Mouse (Mus musculus) hindbrain, embryonic 13.5 days (tissue): ENCODE data around the gene Cfap126. TPM values are rescaled to one million over a fixed set of nuclear protein-coding genes. Genes with fewer than 3 reads are reported as not detected.

Experiments used
- ATAC-seq: fragments of 200-750 bp; cut with Nextera tagmentation; 2 replicates; pipeline ENCODE4 v1.8.0; 2017; ENCODE audit warnings: moderate TSS enrichment; ENCODE audit not compliant: low FRiP score
- H3K27ac ChIP-seq: fragments of 300-500 bp; sonication (generic); 2 replicates; pipeline ENCODE4 v1.5.1; 2015; ENCODE audit warnings: inconsistent platforms, mild to moderate bottlenecking, moderate library complexity
- H3K27me3 ChIP-seq: fragments of 300-500 bp; sonication (generic); 2 replicates; pipeline ENCODE4 v1.6.1; 2015; ENCODE audit warnings: mild to moderate bottlenecking, inconsistent platforms
- H3K36me3 ChIP-seq: fragments of 300-500 bp; sonication (generic); 2 replicates; pipeline ENCODE4 v1.6.1; 2015; ENCODE audit warnings: mild to moderate bottlenecking, inconsistent platforms
- H3K4me1 ChIP-seq: fragments of 300-500 bp; sonication (generic); replicated peaks from 2 replicates; pipeline ENCODE4 v1.6.1; 2015; ENCODE audit warnings: inconsistent platforms
- H3K4me2 ChIP-seq: fragments of 300-500 bp; sonication (generic); 2 replicates; pipeline ENCODE4 v1.6.1; 2015; ENCODE audit warnings: inconsistent platforms, mild to moderate bottlenecking, moderate library complexity
- H3K4me3 ChIP-seq: fragments of 300-500 bp; sonication (generic); 2 replicates; pipeline ENCODE4 v1.5.1; 2015; ENCODE audit warnings: mild to moderate bottlenecking, inconsistent platforms
- H3K9ac ChIP-seq: fragments of 300-500 bp; sonication (generic); 2 replicates; pipeline ENCODE4 v1.6.1; 2015; ENCODE audit warnings: mild to moderate bottlenecking, inconsistent platforms
- H3K9me3 ChIP-seq: fragments of 300-500 bp; sonication (generic); 2 replicates; pipeline ENCODE4 v1.6.1; 2016; ENCODE audit warnings: inconsistent platforms
- WGBS: fragments of 180-500 bp; shearing (Covaris S2); methylation state at CpG from one replicate; pipeline ENCODE4 v1.1.7; 2015; 5-methylcytosine and 5-hydroxymethylcytosine counted together
- polyA plus RNA-seq: library from polyadenylated mRNA; unstranded; fragments of >200 nt; fragmentation: Nextera tagmentation; extraction: Ambion mirVana; gene quantifications from 2 replicates; pipeline ENCODE4 v1.2.1, GENCODE M21; 2015

Cfap126 gene
- polyA plus RNA-seq, 1 experiment from 2014 or later, result 18.4 TPM

DNA sequence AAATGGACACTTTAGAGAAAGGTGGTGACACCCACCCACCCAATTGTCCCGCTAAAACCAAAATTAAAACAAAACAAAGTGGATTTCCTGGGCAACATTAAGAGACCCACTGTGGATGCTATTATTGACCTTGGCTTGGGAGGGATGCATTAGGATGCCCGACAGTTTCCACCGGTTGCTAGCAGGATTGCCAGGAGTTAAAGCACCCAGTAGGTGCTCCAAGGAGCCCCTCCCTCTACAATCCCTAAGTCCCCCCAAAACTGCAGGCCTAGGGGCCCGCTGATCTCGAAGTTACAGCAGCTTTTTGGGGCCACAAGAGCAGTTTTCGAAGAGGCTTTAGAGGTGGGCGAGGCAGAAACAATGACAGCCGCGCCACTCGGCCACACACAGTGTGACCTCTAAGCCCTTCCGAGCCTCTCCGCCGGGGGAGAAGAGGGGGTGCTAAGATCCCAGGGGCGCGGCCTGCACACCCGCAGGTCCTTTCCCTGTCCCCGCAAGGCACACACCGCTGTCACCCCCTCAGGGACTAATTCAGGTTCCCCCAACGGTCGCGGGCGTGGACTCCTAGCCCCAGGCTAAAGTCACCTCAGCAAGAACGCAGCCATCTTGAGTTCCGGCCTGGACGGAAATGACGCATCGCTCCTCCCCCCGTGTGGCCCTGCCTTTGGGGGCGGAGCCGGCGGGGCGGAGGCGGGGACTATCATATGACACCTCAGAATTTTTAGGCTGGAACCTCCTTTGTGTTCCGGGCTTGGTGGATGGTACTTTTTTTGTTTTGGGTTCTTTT lies 36.4 kb downstream of the Cfap126 start, which contains the start of the genes Sdhc and Mpz:
Gene Sdhc, minus strand, starts transcription at position 630 of the 787 bp plus-strand sequence.
Gene Mpz, plus strand, starts transcription at position 738 of the 787 bp plus-strand sequence.
- peak within 1 kb of the TSS; percentile 90 for H3K4me3 ChIP-seq
- H3K9me3 ChIP-seq, result no peaks in the 10 kb centered on the region
- 1% methylated on average over 34 of the region's 34 CpGs for WGBS
- H3K27ac ChIP-seq, result peak within 1 kb of the TSS; percentile 91
- peaks cover 8% of the 10 kb centered on the region; the same call in 1 of the 2 replicates for H3K36me3 ChIP-seq
- peaks cover 4% of the 10 kb centered on the region; the same call in 1 of the 2 replicates for H3K27me3 ChIP-seq
- H3K4me2 ChIP-seq, result peak within 1 kb of the TSS; percentile 90
- peak within 1 kb of the TSS; percentile 95 for H3K9ac ChIP-seq
- ATAC-seq, result peak; percentile 96
- H3K4me1 ChIP-seq, result peaks cover 27% of the 10 kb centered on the region

DNA sequence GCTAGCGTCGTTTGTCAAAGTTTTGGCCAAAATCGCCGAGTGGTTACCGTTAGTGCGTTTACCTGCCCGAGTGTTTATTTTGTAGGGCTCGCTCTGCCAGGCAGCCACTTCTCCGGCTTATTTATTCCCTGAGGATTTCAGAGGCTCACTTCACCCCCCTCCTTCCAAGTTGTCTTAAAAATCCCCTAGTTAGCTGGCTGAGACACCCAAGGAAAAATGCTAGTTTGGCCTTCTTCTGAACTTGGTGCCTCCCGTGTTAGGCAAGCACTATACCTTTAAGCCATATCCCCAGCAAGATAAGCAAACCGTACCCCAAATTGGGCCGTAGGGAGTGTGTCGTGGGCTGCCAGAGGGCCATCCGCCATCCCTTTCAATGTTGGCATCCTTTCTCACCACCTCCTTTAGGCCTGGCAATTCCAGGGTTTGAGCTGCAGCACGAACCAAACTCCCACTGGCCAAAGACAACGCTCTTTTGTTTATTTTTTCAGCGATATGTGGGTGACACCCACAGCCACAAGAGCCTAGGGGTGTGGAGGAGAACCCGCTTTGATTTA lies 37.2 kb downstream of the Cfap126 start:
- ATAC-seq, result peak; percentile 57
- H3K9me3 ChIP-seq, result no peaks in the 10 kb centered on the region
- 7% methylated on average over 18 of the region's 18 CpGs for WGBS
- H3K27ac ChIP-seq, result peak overlapping the region; percentile 91
- H3K36me3 ChIP-seq, result peaks cover 2% of the 10 kb centered on the region; the same call in 1 of the 2 replicates
- H3K9ac ChIP-seq, result peak overlapping the region; percentile 75
- peaks cover 27% of the 10 kb centered on the region for H3K4me1 ChIP-seq
- H3K27me3 ChIP-seq, result peaks cover 9% of the 10 kb centered on the region; the same call in 1 of the 2 replicates
- peak overlapping the region; percentile 90 for H3K4me2 ChIP-seq
- peak overlapping the region; percentile 90 for H3K4me3 ChIP-seq

DNA sequence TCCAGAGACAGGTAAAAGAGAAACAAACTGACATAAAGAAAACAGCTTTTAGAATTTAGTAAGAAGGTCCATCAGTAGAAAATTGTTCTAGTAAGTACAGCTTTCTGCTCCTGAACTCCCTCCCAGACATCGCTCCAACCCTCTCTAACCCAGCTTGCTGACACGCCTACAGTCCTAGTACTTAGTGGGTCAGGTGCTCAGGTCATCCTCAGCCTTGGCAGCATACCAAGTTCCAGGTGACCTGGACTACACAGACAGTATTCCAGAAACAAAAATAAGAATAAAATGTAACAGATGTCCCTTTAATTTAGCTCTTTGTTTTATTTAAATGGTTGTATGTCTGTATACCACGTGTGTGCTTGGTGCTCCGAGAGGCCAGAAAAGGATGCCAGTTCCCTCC lies 38.2 kb downstream of the Cfap126 start:
- Histone ChIP-seq H3K4me1 (peaks cover 27% of the 10 kb centered on the region), H3K4me3 (no peak overlapping the region)
- WGBS, result 88% methylated on average over 4 of the region's 4 CpGs

DNA sequence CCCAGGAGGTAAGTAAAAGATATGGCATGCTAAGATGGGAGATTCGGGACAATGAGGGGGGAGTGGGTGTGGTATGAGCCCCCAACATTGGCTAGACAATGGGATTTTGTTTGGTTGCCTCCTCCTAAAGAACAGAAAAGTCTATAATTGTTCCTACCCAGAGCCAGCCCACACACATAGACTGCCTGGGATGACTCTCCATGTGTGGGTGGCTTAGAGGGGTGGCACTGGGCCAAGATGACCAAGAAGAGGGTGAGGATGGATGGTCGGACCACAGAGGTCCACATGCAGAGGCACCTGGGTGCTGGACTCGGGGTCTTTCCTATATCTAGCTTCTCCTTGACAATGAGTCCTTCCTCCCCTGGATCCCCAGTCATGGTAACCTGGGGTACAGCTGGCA lies 42.9 kb downstream of the Cfap126 start:
- no peak overlapping the region for H3K4me3 ChIP-seq

More for the DNA sequence above, 38.2 kb downstream of the Cfap126 start:
- Histone ChIP-seq H3K9me3 (no peaks in the 10 kb centered on the region), H3K4me2 (no peak overlapping the region), H3K9ac (no peak overlapping the region), H3K36me3 (no peaks in the 10 kb centered on the region), H3K27me3 (peaks cover 19% of the 10 kb centered on the region), H3K27ac (no peak overlapping the region)
- ATAC-seq, result no peak

DNA sequence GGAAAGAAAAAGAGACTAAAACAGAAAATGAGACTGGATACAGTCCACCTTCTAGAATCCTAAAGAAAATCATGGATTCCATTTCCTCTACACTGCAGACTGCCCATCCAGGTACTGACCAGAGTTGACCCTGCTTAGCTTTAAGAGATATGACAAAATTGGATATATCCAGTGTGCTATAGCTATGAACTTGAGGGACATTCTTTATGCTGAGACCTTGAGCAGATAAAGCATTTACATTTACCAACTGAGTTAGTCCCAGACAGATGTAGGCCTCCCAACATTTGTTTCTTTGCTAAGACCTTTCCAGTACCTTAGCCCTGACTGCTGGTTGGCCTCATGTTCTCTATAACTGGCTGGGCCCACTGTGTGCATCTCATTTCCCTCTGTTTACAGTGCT lies 44.2 kb downstream of the Cfap126 start:
- H3K27ac ChIP-seq, result no peak overlapping the region
- ATAC-seq, result no peak
- H3K9ac ChIP-seq, result no peak overlapping the region
- peaks cover 54% of the 10 kb centered on the region for H3K27me3 ChIP-seq
- peaks cover 7% of the 10 kb centered on the region; the same call in 1 of the 2 replicates for H3K4me1 ChIP-seq
- no peaks in the 10 kb centered on the region for H3K36me3 ChIP-seq
- H3K9me3 ChIP-seq, result no peaks in the 10 kb centered on the region
- H3K4me3 ChIP-seq, result no peak overlapping the region
- H3K4me2 ChIP-seq, result no peak overlapping the region

More for the DNA sequence above, 42.9 kb downstream of the Cfap126 start:
- ATAC-seq, result no peak
- Histone ChIP-seq H3K9me3 (no peaks in the 10 kb centered on the region), H3K36me3 (no peaks in the 10 kb centered on the region), H3K27me3 (peaks cover 53% of the 10 kb centered on the region), H3K27ac (no peak overlapping the region), H3K9ac (no peak overlapping the region), H3K4me2 (no peak overlapping the region), H3K4me1 (peaks cover 7% of the 10 kb centered on the region; the same call in 1 of the 2 replicates)
- 85% methylated on average over 3 of the region's 3 CpGs for WGBS

DNA sequence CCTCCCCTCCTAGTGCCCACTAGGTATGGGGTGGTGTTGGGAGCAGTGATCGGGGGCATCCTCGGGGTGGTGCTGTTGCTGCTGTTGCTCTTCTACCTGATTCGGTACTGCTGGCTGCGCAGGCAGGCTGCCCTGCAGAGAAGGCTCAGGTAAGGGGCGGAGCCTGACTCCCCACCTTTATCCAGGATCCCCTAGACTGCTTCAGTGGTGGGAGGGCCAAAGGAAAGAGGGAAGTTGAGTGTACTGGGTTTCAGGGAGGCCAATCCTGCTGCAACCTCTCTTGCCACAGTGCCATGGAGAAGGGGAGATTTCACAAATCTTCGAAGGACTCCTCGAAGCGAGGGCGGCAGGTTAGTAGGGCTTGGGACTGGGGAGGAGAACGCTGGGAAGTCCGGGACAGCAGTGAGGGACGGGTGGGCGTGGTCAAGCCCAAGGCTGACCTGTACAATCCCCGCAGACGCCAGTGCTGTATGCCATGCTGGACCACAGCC lies 45.8 kb downstream of the Cfap126 start:
- Histone ChIP-seq H3K9me3 (no peaks in the 10 kb centered on the region), H3K4me2 (peak overlapping the region; percentile 41), H3K4me3 (peak overlapping the region; percentile 11), H3K9ac (peak overlapping the region; percentile 4; the same call in 1 of the 2 replicates), H3K36me3 (no peaks in the 10 kb centered on the region), H3K27me3 (peaks cover 52% of the 10 kb centered on the region), H3K4me1 (peaks cover 7% of the 10 kb centered on the region; the same call in 1 of the 2 replicates), H3K27ac (no peak overlapping the region)
- ATAC-seq, result no peak
- 8% methylated on average over 15 of the region's 15 CpGs for WGBS

DNA sequence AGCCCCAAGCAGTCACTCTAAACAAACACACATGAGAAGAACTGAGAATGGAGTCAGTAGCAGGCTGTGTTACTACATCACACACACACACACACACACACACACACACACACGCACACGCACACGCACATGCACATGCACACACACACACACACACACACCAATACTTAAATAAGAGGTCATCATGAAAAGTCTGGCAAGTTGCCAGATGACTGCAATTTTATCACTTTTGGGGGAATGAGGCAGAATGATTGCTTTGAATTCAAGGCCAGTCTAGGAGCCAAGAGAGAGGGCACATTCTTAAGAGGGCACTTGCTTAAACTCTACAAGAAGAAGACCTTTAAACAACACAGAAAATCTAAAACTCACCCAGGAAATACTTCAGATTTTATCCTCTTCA lies 48.8 kb downstream of the Cfap126 start:
- Histone ChIP-seq H3K4me1 (peaks cover 7% of the 10 kb centered on the region; the same call in 1 of the 2 replicates), H3K9ac (no peak overlapping the region), H3K27me3 (peaks cover 34% of the 10 kb centered on the region), H3K4me2 (no peak overlapping the region), H3K4me3 (no peak overlapping the region), H3K9me3 (no peaks in the 10 kb centered on the region), H3K36me3 (no peaks in the 10 kb centered on the region), H3K27ac (no peak overlapping the region)
- 90% methylated on average over 3 of the region's 3 CpGs for WGBS
- no peak for ATAC-seq

DNA sequence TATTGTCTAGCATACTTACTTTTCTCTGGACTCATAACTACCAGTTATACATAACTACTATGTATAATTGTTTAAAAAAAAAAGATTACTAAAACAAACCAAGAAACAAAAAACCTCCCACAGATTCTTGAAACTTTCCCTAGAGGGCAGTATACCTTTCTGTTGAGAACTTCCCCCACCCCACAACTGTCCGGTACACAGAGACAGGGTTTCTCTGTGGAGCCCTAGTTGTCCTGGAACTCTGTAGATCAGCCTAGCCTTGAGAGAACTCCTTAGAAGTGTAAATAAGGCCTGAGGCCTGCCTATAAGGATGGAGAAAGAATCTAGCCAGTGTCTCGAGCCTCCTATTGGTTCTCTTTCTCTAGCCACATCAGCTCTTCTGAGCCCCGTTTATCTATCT lies 50.5 kb downstream of the Cfap126 start:
- 35% methylated on average over 3 of the region's 3 CpGs for WGBS
- H3K9ac ChIP-seq, result no peak overlapping the region
- H3K27ac ChIP-seq, result no peak overlapping the region
- peaks cover 7% of the 10 kb centered on the region; the same call in 1 of the 2 replicates for H3K4me1 ChIP-seq
- no peaks in the 10 kb centered on the region for H3K36me3 ChIP-seq
- H3K9me3 ChIP-seq, result no peaks in the 10 kb centered on the region
- ATAC-seq, result no peak
- no peak overlapping the region for H3K4me3 ChIP-seq
- H3K4me2 ChIP-seq, result no peak overlapping the region
- H3K27me3 ChIP-seq, result peaks cover 23% of the 10 kb centered on the region

DNA sequence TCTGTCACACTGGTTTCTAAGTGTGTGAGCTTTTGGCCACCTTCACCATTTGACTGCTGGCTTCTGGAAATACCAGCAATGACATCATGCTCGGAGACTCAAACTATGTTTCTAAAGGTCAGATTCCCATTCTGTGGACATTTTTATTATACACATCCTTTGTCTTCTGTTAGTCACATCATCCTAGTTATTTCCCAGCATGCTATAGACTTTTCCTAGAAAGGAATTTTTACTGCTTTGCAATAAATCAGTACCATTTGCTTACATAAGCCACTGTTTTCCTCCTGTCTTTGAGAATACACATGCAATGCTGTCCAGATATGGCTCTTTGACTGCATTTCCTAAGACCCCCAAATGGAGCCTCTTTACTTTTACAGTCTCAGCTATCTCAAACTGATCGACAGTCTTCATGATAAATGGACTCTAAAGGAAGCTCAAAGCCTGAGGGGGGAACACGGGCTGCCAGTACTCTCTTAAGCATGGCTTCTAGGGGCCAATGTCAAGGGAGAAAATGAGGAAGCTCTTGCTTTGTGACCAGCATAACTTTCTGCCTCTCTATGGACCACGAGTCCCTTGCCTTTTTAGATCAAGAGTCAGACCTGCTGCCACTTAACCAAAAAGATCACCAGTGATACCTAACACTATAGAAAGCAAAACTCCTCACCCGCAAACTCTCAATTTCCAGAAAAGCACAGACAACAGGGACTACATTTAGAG lies 52.1 kb downstream of the Cfap126 start:
- no peaks in the 10 kb centered on the region for H3K9me3 ChIP-seq
- no peak overlapping the region for H3K27ac ChIP-seq
- no peaks in the 10 kb centered on the region for H3K4me1 ChIP-seq
- H3K4me2 ChIP-seq, result no peak overlapping the region
- no peaks in the 10 kb centered on the region for H3K36me3 ChIP-seq
- H3K27me3 ChIP-seq, result peaks cover 8% of the 10 kb centered on the region
- H3K4me3 ChIP-seq, result no peak overlapping the region
- H3K9ac ChIP-seq, result no peak overlapping the region
- no peak for ATAC-seq
- 78% methylated on average over 5 of the region's 5 CpGs for WGBS

DNA sequence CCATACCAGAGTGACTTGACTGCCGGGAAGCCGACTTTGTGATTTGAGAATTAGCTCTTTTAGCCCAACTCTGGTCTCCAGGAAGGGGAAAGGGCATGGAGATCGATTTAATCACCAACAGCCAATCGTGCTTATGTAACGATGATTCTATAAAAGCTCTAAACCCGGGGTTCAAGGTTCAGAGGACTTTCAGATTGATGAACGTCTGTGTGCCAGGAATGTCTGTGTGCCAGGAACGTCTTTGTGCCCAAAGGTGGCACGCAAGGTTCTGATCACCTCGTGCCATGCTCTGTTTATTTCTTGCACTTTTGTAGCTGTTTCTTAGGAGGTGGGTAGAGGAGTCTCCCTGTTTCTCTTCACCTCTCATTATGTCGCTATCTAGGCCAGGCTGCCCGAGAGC lies 55.2 kb downstream of the Cfap126 start:
- Histone ChIP-seq H3K9me3 (no peaks in the 10 kb centered on the region), H3K4me1 (no peaks in the 10 kb centered on the region), H3K9ac (no peak overlapping the region), H3K27me3 (no peaks in the 10 kb centered on the region), H3K27ac (no peak overlapping the region), H3K4me2 (no peak overlapping the region), H3K36me3 (no peaks in the 10 kb centered on the region), H3K4me3 (no peak overlapping the region)
- WGBS, result 89% methylated on average over 12 of the region's 12 CpGs
- no peak for ATAC-seq

DNA sequence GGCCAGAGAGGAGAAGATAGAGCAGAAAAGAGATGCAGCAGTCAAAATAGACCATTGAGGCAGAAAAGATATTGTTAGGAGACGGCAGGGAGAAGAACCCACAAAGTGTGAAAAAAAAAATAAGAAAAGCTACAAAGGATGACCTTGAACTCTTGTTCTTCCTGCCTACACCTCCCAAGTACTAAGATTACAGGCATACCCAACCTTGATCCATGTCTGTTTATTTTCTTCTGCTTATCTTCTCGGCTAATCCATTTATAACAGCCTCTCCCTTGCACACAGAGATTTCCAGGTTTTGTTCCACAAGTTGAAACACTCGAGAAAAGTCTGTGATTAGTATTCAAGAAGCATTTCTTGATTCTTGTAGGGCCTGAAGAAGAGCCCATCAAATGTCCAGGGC lies 56.2 kb downstream of the Cfap126 start:
- H3K27ac ChIP-seq, result no peak overlapping the region
- no peak for ATAC-seq
- H3K9me3 ChIP-seq, result no peaks in the 10 kb centered on the region
- H3K4me1 ChIP-seq, result no peaks in the 10 kb centered on the region
- H3K36me3 ChIP-seq, result no peaks in the 10 kb centered on the region
- H3K27me3 ChIP-seq, result no peaks in the 10 kb centered on the region
- no peak overlapping the region for H3K4me2 ChIP-seq
- H3K4me3 ChIP-seq, result no peak overlapping the region
- H3K9ac ChIP-seq, result no peak overlapping the region
- 78% methylated on average over 3 of the region's 3 CpGs for WGBS

DNA sequence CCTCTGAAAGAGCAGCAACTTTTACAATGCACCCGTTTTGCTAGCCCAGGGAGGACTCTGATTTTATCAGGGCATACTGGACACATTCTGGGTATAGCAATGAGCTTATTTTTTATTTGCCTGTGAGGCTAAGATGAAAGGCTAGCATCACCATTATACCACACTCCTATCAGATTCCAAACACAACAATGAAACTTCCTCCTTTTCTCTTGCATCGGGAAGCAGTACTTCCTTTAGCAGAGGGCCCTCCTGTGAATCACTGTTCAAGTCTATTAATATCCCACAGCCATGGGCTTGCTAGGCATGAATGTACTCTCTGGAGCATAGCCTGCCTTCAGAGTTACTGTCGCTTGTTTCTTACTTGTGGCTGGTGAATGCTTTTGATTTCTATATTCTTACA lies 57.4 kb downstream of the Cfap126 start:
- Histone ChIP-seq H3K27me3 (no peaks in the 10 kb centered on the region), H3K36me3 (no peaks in the 10 kb centered on the region), H3K27ac (no peak overlapping the region), H3K4me1 (no peaks in the 10 kb centered on the region), H3K4me3 (no peak overlapping the region), H3K9me3 (no peaks in the 10 kb centered on the region), H3K4me2 (no peak overlapping the region), H3K9ac (no peak overlapping the region)
- ATAC-seq, result no peak
- 61% methylated on average over 3 of the region's 3 CpGs for WGBS
